Mouse (Mus musculus) hindbrain, embryonic 16.5 days (tissue): ENCODE measurements around the gene Surf2. TPM values are rescaled to one million over a fixed set of nuclear protein-coding genes. Genes with fewer than 3 reads are reported as not detected.

ENCODE experiments used
- ATAC-seq: fragments of 200-750 bp; cut with Nextera tagmentation; 2 replicates; pipeline ENCODE4 v1.8.0; 2017; ENCODE audit warnings: moderate TSS enrichment, moderate library complexity
- H3K27ac ChIP-seq: fragments of 300-500 bp; sonication (generic); 2 replicates; pipeline ENCODE4 v1.5.1; 2014; ENCODE audit warnings: low read depth, mild to moderate bottlenecking, control low read depth, low read length, moderate library complexity
- H3K27me3 ChIP-seq: fragments of 300-500 bp; sonication (generic); replicated peaks from 2 replicates; pipeline ENCODE4 v1.6.1; 2014; ENCODE audit warnings: low read length; ENCODE audit not compliant: control insufficient read depth, insufficient read depth
- H3K36me3 ChIP-seq: fragments of 300-500 bp; sonication (generic); 2 replicates; pipeline ENCODE4 v1.6.1; 2014; ENCODE audit warnings: mild to moderate bottlenecking, low read length, moderate library complexity, mixed read lengths; ENCODE audit not compliant: control insufficient read depth, insufficient read depth
- H3K4me1 ChIP-seq: fragments of 300-500 bp; sonication (generic); 2 replicates; pipeline ENCODE4 v1.6.1; 2014; ENCODE audit warnings: low read depth, low read length; ENCODE audit not compliant: control insufficient read depth, insufficient read depth
- H3K4me2 ChIP-seq: fragments of 300-500 bp; sonication (generic); 2 replicates; pipeline ENCODE4 v1.6.1; 2014; ENCODE audit warnings: mild to moderate bottlenecking, low read length, control low read depth, moderate library complexity
- H3K4me3 ChIP-seq: fragments of 300-500 bp; sonication (generic); 2 replicates; pipeline ENCODE4 v1.5.1; 2014; ENCODE audit warnings: mild to moderate bottlenecking, low read length, control low read depth, moderate library complexity
- H3K9ac ChIP-seq: fragments of 300-500 bp; sonication (generic); 2 replicates; pipeline ENCODE4 v1.6.1; 2014; ENCODE audit warnings: low read depth, mild to moderate bottlenecking, control low read depth, low read length, moderate library complexity
- H3K9me3 ChIP-seq: fragments of 300-500 bp; sonication (generic); 2 replicates; pipeline ENCODE4 v1.6.1; 2014; ENCODE audit warnings: mild to moderate bottlenecking, low read length, moderate library complexity; ENCODE audit not compliant: control insufficient read depth
- WGBS: fragments of 180-500 bp; shearing (Covaris S2); extraction: QIAGEN DNeasy Blood & Tissue Kit; methylation state at CpG from one replicate; pipeline ENCODE4 v1.1.7; 2014; 5-methylcytosine and 5-hydroxymethylcytosine counted together
- polyA plus RNA-seq: library from polyadenylated mRNA; unstranded; fragments of >200 nt; fragmentation: Nextera tagmentation; extraction: Ambion mirVana; gene quantifications from 2 replicates; pipeline ENCODE4 v1.2.1, GENCODE M21; 2015

Surf2 gene
- polyA plus RNA-seq, 1 experiment from 2014 or later: 55.8 TPM

GRCm38 (mm10) chr2:26930390-26930789 lies 14.2 kb downstream of the Surf2 start:
- Histone ChIP-seq H3K9ac (no peak overlapping the region), H3K27me3 (no peaks in the 10 kb centered on the region), H3K9me3 (no peaks in the 10 kb centered on the region), H3K4me1 (peaks cover 22% of the 10 kb centered on the region), H3K4me2 (no peak overlapping the region), H3K27ac (no peak overlapping the region), H3K4me3 (no peak overlapping the region), H3K36me3 (peaks cover 9% of the 10 kb centered on the region)
- 44% methylated on average over 1 of the region's 1 CpGs for WGBS
- no peak for ATAC-seq

- H3K36me3 ChIP-seq: peaks cover 3% of the 10 kb centered on the region; the same call in 1 of the 2 replicates
- peaks cover 22% of the 10 kb centered on the region for H3K4me1 ChIP-seq
- H3K9me3 ChIP-seq: no peaks in the 10 kb centered on the region
- ATAC-seq: peak; percentile 61
- peak overlapping the region; percentile 79 for H3K27ac ChIP-seq
- peak overlapping the region; percentile 90 for H3K9ac ChIP-seq
- peak overlapping the region; percentile 98 for H3K4me3 ChIP-seq
- H3K27me3 ChIP-seq: no peaks in the 10 kb centered on the region
- WGBS: 2% methylated on average over 36 of the region's 49 CpGs
- H3K4me2 ChIP-seq: peak overlapping the region; percentile 86
These were observed 16.5 kb downstream of the Surf2 start for GRCm38 (mm10) chr2:26932473-26933303.

- Histone ChIP-seq H3K4me1 (peaks cover 22% of the 10 kb centered on the region), H3K9ac (peak within 1 kb of the TSS; percentile 90), H3K9me3 (no peaks in the 10 kb centered on the region), H3K36me3 (peaks cover 3% of the 10 kb centered on the region; the same call in 1 of the 2 replicates), H3K4me2 (peak within 1 kb of the TSS; percentile 86), H3K27ac (peak within 1 kb of the TSS; percentile 79), H3K27me3 (no peaks in the 10 kb centered on the region), H3K4me3 (peak within 1 kb of the TSS; percentile 98)
- peak; percentile 97 for ATAC-seq
- under 1% methylated on average over 42 of the region's 70 CpGs for WGBS
These were observed 17.3 kb downstream of the Surf2 start, which contains the start of the genes Surf4 and Stkld1 for GRCm38 (mm10) chr2:26933304-26934055. Gene Surf4, minus strand, starts transcription at chr2:26933928. Gene Stkld1, plus strand, starts transcription at chr2:26934047.

- H3K27me3 ChIP-seq: no peaks in the 10 kb centered on the region
- H3K27ac ChIP-seq: no peak overlapping the region
- WGBS: 97% methylated on average over 2 of the region's 2 CpGs
- no peaks in the 10 kb centered on the region for H3K9me3 ChIP-seq
- peaks cover 22% of the 10 kb centered on the region for H3K4me1 ChIP-seq
- no peak for ATAC-seq
- no peak overlapping the region for H3K9ac ChIP-seq
- H3K4me3 ChIP-seq: no peak overlapping the region
- no peak overlapping the region for H3K4me2 ChIP-seq
- peaks cover 3% of the 10 kb centered on the region; the same call in 1 of the 2 replicates for H3K36me3 ChIP-seq
These were observed 19.1 kb downstream of the Surf2 start for GRCm38 (mm10) chr2:26935286-26935685.

- no peaks in the 10 kb centered on the region for H3K9me3 ChIP-seq
- WGBS: 80% methylated on average over 1 of the region's 1 CpGs
- no peaks in the 10 kb centered on the region for H3K27me3 ChIP-seq
- no peak overlapping the region for H3K27ac ChIP-seq
- ATAC-seq: no peak
- H3K4me2 ChIP-seq: no peak overlapping the region
- no peak overlapping the region for H3K4me3 ChIP-seq
- H3K4me1 ChIP-seq: peaks cover 11% of the 10 kb centered on the region
- H3K36me3 ChIP-seq: no peaks in the 10 kb centered on the region
- no peak overlapping the region for H3K9ac ChIP-seq
These were observed 20.3 kb downstream of the Surf2 start for GRCm38 (mm10) chr2:26936425-26936824.

GRCm38 (mm10) chr2:26941539-26941938 lies 25.4 kb downstream of the Surf2 start:
- ATAC-seq: no peak
- Histone ChIP-seq H3K4me3 (no peak overlapping the region), H3K4me2 (no peak overlapping the region), H3K9ac (no peak overlapping the region), H3K9me3 (no peaks in the 10 kb centered on the region), H3K4me1 (no peaks in the 10 kb centered on the region), H3K27me3 (no peaks in the 10 kb centered on the region), H3K27ac (no peak overlapping the region), H3K36me3 (0 out of 2 replicates have a peak, but pooled peaks cover under 1% of the 10 kb centered on the region)
- WGBS: 46% methylated on average over 5 of the region's 5 CpGs

DNA sequence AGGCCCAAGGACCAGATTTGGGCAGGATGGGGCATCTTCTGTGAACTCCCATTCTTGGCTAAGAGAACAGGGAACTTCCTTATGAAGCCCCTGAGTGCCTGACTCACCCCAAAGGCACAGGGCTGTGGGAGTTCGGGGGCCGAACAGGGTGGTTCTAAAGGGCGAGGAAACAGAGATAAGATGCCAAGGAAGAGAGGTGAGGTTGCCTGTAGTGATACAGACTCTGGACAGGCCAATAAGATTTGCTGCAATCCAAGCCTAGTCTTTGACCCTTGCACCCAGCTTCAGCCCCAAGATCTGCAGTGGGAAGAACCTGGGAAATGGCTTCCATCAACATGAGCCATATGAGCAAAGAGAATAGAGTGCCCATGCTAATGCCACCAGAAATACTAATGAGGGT lies 27.1 kb downstream of the Surf2 start:
- Histone ChIP-seq H3K4me2 (no peak overlapping the region), H3K4me3 (no peak overlapping the region), H3K9ac (no peak overlapping the region), H3K27ac (no peak overlapping the region), H3K9me3 (no peaks in the 10 kb centered on the region), H3K27me3 (no peaks in the 10 kb centered on the region), H3K36me3 (0 out of 2 replicates have a peak, but pooled peaks cover 2% of the 10 kb centered on the region), H3K4me1 (no peaks in the 10 kb centered on the region)
- WGBS: 96% methylated on average over 3 of the region's 3 CpGs
- no peak for ATAC-seq

DNA sequence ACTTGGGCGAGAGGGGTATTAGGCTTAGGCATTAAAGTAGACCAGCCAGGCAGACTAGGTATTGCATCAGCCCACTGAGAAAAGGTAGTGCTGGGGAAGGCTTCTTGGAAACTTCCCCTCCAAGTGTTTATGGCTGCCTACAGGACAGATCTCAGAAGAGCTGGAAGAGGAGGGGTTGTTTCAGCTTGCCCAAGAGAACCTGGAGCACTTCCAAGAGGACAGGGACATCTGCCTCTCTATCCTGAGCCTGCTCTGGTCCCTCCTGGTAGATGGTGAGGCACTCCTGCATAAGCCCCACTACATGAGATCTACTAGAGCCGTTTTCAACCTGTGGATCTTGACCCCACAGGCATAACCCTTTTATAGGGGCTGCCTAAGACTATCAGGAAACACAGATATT lies 34.2 kb downstream of the Surf2 start:
- Histone ChIP-seq H3K9me3 (no peaks in the 10 kb centered on the region), H3K4me1 (no peaks in the 10 kb centered on the region), H3K9ac (no peak overlapping the region), H3K4me2 (no peak overlapping the region), H3K27ac (no peak overlapping the region), H3K4me3 (no peak overlapping the region), H3K27me3 (no peaks in the 10 kb centered on the region), H3K36me3 (peaks cover 20% of the 10 kb centered on the region)
- WGBS: 93% methylated on average over 2 of the region's 2 CpGs
- ATAC-seq: no peak

GRCm38 (mm10) chr2:26951346-26951905 lies 35.3 kb downstream of the Surf2 start:
- 90% methylated on average over 8 of the region's 8 CpGs for WGBS
- no peaks in the 10 kb centered on the region for H3K27me3 ChIP-seq
- no peak overlapping the region for H3K4me2 ChIP-seq
- no peak for ATAC-seq
- H3K36me3 ChIP-seq: peaks cover 25% of the 10 kb centered on the region
- H3K27ac ChIP-seq: no peak overlapping the region
- no peak overlapping the region for H3K9ac ChIP-seq
- H3K9me3 ChIP-seq: no peaks in the 10 kb centered on the region
- no peaks in the 10 kb centered on the region for H3K4me1 ChIP-seq
- H3K4me3 ChIP-seq: no peak overlapping the region
